Mouse (Mus musculus): ENCODE results near the gene Gal3st3.

Gene Gal3st3

GRCm38 (mm10) chr19:5297903-5298800, at the start of gene Gal3st3:
Gal3st3 (plus strand) TSS chr19:5298331.
- in situ Hi-C loops (cut with MboI, MseI), result no loop called here

- in situ Hi-C loops (cut with MboI, MseI), result no loop called here
Measured at GRCm38 (mm10) chr19:5257140-5257539, 41.0 kb upstream of the Gal3st3 start.

DNA sequence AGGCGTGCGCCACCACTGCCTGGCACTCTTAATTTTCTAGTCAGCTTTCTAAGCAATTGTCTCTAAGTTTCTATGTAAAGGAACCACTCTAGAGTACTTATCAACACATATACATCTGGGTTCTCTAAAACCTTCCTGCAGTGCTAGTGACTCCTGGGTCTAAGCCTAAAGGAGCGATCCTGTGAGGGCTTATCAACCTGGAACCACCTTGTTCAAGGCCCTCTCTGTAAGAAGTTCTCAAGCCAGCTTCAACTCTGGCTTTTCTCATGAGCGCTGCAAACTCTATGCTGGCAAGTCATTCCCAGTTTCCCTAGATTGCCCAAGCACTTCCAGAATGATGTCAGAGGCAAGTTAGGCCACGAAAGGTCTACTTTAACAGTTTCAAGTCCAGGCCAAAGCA, 31.1 kb upstream of the Gal3st3 start:
- in situ Hi-C loops (cut with MboI, MseI), result no loop called here

DNA sequence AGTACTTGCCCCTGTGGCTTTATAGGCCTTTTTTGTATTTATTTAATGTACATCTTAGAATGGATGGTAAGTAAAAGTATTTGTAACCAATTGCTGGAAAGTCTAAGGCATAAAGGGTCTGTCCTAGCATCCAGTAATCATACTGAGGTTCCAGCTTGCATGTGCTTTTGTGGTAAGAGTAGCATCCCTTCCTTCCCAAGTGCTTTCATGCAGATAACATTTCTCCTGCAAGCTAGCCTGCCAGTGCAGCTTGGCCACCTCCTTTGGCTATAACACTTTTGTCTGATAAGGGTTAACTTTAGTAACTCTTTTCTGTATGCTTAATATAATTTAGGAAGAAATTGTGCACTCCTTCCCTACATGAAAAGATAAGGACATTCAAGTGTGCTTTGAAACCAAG, 30.1 kb upstream of the Gal3st3 start:
- in situ Hi-C loops (cut with MboI, MseI), result no loop called here

GRCm38 (mm10) chr19:5268875-5269274, 29.3 kb upstream of the Gal3st3 start:
- in situ Hi-C loops (cut with MboI, MseI), result no loop called here

- in situ Hi-C loops (cut with MboI, MseI), result no loop called here
Measured at GRCm38 (mm10) chr19:5269392-5269791, 28.7 kb upstream of the Gal3st3 start.

DNA sequence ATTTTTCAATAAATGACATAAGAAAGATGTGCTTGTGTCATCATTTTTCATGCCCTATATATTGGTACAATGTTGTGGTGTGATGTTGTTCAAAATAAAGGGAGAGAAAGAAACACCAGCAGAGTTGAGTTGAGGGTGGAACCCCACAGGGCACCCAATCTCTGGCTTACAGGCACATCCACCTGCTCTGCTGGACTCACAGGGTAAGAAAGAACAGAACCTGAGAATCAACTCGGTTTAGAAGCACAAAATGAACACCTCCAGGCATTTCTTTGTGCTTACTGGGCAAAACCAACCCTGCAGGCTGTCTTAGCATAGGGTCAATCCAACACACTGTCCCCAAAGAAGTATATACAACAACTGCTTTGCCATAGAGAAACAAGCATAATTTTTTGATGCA, 26.7 kb upstream of the Gal3st3 start:
- in situ Hi-C loops (cut with MboI, MseI), result no loop called here

DNA sequence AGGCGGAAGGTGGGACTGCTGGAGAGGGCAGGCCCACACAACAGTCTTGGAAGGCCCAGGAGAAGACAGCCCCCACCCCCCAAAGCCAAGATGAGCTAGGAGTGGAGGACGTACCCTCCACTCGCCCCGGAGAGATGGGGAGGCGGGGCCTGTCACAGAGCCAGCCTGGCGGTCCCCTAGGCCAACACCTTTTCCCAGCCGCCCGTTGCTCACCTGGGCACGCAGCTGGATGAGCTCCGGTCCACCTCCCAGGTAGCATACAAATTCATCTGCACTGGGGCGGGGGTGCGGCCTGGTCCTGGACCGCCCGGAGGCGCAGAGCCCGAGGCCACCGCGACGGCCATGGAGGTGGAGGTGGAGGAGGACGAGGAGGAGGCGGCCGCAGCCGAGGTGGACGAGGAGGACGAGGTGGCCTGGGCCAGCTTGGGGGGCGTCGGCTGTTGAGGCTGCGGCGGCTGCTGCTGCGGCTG, 25.8 kb upstream of the Gal3st3 start:
- in situ Hi-C loops (cut with MboI, MseI), result no loop called here

DNA sequence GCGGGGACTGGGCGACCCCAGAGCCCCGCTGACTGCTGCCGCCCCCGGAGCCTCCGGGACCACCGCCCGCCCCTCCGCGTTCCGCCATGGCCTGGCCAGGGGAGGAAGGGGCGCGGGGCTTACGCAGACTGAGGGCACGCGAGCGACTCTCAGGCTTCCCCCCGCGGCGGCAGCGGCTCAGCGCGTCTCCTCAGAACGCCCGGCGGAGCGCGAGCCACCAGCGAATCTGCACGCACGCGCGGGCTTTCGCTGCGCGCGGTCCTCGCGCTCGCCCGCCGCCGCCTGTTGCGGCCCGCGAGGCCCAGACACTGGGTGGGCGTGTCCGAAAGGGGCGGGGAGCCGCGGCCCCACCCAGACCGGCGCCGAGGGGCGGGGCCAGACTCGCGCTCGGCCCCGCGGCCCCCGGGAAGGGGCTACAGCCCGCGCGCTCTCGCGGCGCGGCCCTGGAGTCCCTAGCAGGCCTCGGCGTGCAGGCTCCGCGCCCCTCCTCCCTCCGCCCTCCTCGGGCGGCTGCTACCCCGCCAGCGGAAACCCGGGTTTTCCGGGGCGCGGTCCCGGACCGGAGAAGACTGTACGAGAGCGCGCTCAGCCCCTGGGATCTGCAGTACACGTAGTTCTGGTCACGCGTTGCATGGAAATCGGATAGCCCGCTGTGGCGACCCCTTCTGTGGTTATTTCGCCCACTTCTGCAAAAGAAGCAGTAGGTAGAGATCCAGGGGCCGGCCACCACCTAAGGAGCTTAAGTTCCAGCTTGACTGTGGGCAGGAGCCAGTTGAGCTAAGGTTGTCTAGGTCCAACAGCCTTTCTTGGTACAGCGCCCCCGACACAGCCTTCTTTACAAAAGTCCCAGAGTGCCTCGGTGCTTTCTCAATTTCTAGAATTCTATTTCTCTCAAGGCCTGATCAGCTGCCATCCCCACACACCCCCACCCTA, 25.1 kb upstream of the Gal3st3 start, which contains the start of gene Pacs1:
TSS of gene Pacs1 (minus strand) at position 319 of the 933 bp plus-strand sequence.
- in situ Hi-C loops (cut with MboI, MseI), result no loop called here

- in situ Hi-C loops (cut with MboI, MseI), result no loop called here
Measured at GRCm38 (mm10) chr19:5273916-5274315, 24.2 kb upstream of the Gal3st3 start.

GRCm38 (mm10) chr19:5274641-5275040, 23.5 kb upstream of the Gal3st3 start:
- in situ Hi-C loops (cut with MboI, MseI), result no loop called here

DNA sequence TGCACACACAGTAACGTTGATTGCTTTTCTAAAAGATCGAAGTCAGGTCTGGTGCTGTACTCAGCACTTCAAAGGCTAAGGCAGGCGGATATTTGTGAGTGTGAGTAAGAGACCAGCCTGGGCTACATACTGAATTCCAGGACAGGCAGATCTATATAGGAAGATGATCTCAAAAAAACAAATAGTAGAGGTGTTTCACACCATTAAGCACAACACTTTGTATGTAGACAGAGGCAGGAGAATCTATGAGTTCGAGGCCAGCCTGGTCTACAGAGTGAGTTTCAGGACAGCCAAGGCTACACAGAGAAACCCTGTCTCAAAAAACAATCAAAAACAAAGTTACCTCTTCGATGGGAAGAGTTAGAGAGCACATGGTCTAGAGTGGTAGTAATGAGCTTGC, 22.4 kb upstream of the Gal3st3 start:
- in situ Hi-C loops (cut with MboI, MseI), result no loop called here

- in situ Hi-C loops (cut with MboI, MseI), result no loop called here
Measured at GRCm38 (mm10) chr19:5276531-5276930, 21.6 kb upstream of the Gal3st3 start.

DNA sequence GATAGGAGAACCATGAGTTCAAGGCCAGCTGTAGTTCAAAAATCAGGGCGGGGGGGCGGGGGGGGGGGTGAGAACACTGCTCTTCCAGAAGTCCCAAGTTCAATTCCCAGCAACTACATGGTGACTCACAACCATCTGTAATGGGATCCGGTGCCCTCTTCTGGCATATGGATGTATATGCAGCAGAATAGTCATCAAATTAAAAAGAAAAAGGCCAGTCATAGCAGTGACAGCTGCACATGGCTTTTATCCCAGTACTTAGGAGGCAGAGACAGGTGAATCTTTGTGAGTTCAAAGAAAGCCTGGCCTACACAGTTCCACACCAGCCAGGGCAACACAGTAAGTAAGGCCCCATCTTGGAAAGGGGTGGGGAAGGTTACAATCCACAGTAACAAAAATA, 21.0 kb upstream of the Gal3st3 start:
- in situ Hi-C loops (cut with MboI, MseI), result no loop called here

DNA sequence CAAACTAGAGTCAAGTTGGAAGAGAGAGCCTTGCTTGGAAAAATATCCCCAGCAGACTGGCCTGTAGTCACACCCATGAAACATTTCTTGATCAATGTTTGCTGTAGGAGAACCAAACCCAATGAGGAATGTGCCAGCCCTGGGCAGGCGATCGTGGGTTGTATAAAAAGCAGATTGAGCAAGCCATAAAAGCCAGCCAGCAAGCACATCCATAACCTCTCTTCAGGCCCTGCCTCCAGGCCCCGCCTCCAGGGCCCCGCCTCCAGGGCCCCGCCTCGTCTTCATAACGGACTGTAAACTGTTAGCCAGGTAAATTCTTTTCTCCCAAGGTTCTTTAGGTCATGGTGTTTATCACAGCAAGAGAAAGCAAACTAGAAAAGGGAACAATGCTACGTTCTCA, 19.8 kb upstream of the Gal3st3 start:
- in situ Hi-C loops (cut with MboI, MseI), result no loop called here

DNA sequence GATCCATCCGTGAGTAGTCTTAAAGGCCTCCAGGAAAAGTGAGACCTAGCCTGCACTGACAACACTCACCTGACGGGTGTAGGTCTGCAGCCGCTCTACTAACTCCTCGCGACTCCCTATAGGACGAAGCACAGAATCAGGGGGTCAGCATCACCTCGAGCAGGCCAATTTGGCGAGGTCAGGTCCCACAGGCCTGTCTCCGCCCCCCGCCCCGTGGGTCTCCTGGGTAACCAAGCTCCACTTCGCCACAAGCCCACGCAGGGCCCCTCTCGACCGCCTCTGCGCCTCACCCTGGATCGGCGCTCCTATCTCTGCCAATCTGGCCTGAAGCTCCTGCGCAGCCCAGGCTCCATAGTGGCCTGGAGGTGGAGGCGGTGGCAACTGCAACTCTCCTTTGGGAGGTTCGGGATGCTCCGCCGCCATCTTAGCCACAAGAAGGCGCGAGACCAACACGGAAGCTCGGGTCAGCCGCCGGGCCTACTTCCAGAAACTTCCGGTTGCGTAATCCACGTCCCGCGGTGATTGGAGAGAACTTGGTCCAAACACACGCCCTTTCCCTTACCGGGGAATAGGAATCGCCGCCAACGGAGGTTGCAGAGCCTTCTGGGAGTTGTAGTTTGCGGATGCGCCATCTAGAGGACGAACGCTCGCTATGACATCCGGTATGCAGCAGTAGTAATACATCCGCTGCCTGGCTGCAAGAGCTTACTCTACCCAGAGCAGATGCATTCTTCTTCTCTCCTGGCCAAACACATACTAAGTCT, 3.0 kb upstream of the Gal3st3 start, which contains the start of gene Sf3b2:
TSS of gene Sf3b2 (minus strand) at position 484 of the 764 bp plus-strand sequence.
- in situ Hi-C loops (cut with MboI, MseI), result no loop called here

DNA sequence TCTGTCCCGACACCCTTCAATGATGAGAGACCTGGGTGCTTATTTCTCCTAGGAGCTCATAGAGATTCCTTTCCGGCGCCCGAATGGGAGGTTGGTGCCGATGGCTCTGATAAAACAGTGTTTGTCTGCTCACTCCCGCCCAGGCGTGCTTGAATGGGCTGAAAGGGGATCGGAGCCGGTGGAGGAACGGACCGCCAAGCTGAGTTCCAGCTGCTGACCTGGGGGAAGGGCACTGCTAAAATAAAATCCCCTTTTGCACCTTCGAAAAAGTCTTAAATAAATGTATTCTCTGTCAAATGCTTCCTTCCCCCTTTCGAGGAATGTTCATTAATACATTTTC, 2.4 kb upstream of the Gal3st3 start:
- in situ Hi-C loops (cut with MboI, MseI), result no loop called here

DNA sequence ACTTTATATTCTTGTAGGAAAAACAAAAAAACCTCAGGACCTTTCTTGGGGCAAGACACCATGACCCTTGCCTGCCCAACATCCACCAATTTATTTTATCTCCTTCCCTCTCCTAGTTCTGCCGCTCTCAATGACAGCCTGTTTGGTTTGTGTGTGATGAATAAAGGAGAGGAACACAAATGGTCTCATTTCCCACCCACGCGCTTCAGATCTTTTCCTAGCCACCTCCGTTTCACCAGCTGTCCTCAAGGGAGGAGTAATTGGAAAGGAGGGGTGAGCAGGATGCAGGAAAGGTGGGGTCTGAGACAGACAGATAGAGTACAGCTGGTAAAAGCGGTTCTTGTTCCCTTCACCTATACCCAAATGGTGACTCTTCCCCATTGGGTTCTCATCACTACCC, 1.5 kb upstream of the Gal3st3 start:
- in situ Hi-C loops (cut with MboI, MseI), result no loop called here

- in situ Hi-C loops (cut with MboI, MseI), result no loop called here
Measured at GRCm38 (mm10) chr19:5300588-5300987, 2.5 kb downstream of the Gal3st3 start.

GRCm38 (mm10) chr19:5302455-5302854, 4.3 kb downstream of the Gal3st3 start:
- in situ Hi-C loops (cut with MboI, MseI), result no loop called here

- in situ Hi-C loops (cut with MboI, MseI), result no loop called here
Measured at GRCm38 (mm10) chr19:5306279-5306678, 8.1 kb downstream of the Gal3st3 start.
